In the genomic region with DNA sequence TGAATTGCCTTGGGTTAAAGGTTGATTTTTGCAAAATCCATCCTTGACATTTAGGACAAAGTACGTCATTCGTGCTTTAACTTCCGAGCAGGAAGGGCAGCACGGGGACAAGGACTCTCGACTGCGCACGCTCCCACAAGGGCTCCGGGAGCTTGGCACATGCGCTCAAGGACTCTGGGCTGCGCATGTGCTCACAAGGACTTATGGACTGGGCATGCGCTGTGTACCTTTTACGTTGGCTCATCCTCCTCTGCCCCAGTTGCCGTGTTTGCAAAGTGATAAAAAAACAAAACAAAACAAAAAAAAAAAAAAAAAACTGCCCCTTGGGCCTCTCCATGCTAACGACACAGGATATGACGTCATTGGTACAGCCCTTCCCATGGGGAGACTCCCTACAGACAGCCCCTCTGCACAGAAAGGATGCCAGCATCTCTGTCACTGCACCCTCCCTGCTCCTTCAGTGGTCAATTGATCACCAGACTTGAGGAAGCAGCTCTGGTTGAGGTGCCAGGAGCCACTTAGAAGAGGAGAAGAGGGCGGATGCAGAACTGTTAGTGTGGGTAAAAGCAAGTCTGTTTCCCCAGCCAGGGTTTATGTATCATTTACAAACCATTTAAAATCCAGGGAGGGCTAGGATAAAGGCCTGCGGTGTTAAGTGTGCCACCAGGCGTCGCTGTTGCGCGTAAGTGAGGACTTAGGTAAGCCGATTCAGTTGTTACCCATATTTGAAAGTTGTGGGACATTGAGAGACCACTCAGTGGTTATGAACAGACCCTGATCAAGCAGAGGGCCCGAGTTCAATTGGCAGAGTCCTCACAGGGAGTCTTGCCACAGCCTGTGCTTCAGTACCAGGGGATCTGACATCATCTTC, we compare ENCODE assay signal across 8 mouse cellular contexts.
DNase-seq lines count a peak whose midpoint lies in the region; ATAC-seq and TF ChIP-seq lines count a peak whose summit lies in the region.

No protein-coding gene starts in this region.

- POLR2A ChIA-PET in Patski (lab: Charles Lee), result no interaction called here

- DNase-seq in Patski (ENCODE audit: low read depth, low spot score), result peak; percentile 6
- DNase-seq in c-Kit-positive CD71-positive TER-119-positive erythroid progenitor cells, embryonic 14.5 days (ENCODE audit: low spot score), result peak; percentile 11
- DNase-seq in forebrain, embryonic 14.5 days (ENCODE audit: low spot score), result peak; percentile 86
- DNase-seq in layer of hippocampus, adult 8-10 months (ENCODE audit: low spot score in 2 of 2), result peak; percentile 22 to 70
- peak; percentile 80 for DNase-seq in lung, postnatal 14 days
- peak; percentile 54 for DNase-seq in right cerebral cortex, adult 18-20 months

- H3K4me1 ChIP-seq in forebrain, embryonic 14.5 days (ENCODE audit: control insufficient read depth, insufficient read depth, low read length), result peaks cover 3% of the 10 kb centered on the region; the same call in 1 of the 2 replicates

- H3K36me3 ChIP-seq in forebrain, embryonic 14.5 days (ENCODE audit: control insufficient read depth, insufficient read depth, low read length), result no peaks in the 10 kb centered on the region

- in situ Hi-C loops in Patski (cut with MboI; ENCODE audit: low pct_unique_long_range_greater_than_20kb), result loop anchor here (5.0 to 10.0 kb wide), 3 partner anchors 297 to 1235 kb away; no protein-coding TSS in a partner anchor

- no peak overlapping the region for H3K27ac ChIP-seq in forebrain, embryonic 14.5 days (ENCODE audit: low read depth, low read length)

- H3K9ac ChIP-seq in forebrain, embryonic 14.5 days (ENCODE audit: low read length), result no peak overlapping the region

- H3K4me3 ChIP-seq in forebrain, embryonic 14.5 days (ENCODE audit: low read depth, low read length), result no peak overlapping the region

- no peaks in the 10 kb centered on the region for H3K27me3 ChIP-seq in Patski
- no peaks in the 10 kb centered on the region for H3K27me3 ChIP-seq in forebrain, embryonic 14.5 days (replicated peaks; ENCODE audit: control insufficient read depth, insufficient read depth, low read length)

- H3K9me3 ChIP-seq in forebrain, embryonic 14.5 days (replicated peaks; ENCODE audit: control insufficient read depth, low read length), result no peaks in the 10 kb centered on the region

- peak; percentile 75 for ATAC-seq in Patski
- peak; percentile 81 for ATAC-seq in forebrain, embryonic 14.5 days
- peak; percentile 61 to 66; a peak in 3 of 4 replicates for ATAC-seq in hematopoietic stem cell, adult 5-6 weeks (replicated peaks in 1 of 2; ENCODE audit: insufficient read depth in 1 of 2, low FRiP score in 2 of 2, low TSS enrichment in 1 of 2, low read depth in 1 of 2, poor library complexity in 2 of 2, severe bottlenecking in 2 of 2)
- ATAC-seq in erythroblast, adult 5-6 weeks (replicated peaks; ENCODE audit: low FRiP score, poor library complexity, severe bottlenecking), result no peak

- whole genome bisulfite sequencing in forebrain, embryonic 14.5 days, result 68% methylated on average over 23 of the region's 23 CpGs

- CTCF ChIA-PET in Patski (lab: Charles Lee), result interaction anchor here (0.9 to 2.3 kb wide), 4 partner anchors 10 to 1217 kb away, joined by 3 to 5 read pairs (median 3); no protein-coding TSS in a partner anchor

- H3K4me2 ChIP-seq in forebrain, embryonic 14.5 days (ENCODE audit: low read length), result no peak overlapping the region

- TF ChIP-seq CTCF in Patski (IDR thresholded peaks at IDR 0.05), result peak; percentile 86

Comparison
In these comparisons a context has a peak if more than half of its experiments do, and no peak if none do; other contexts are left out.
1. DNase-seq: peak in every context shown above with its lines; median percentile 86 in forebrain, embryonic 14.5 days; 80 in lung, postnatal 14 days; 54 in right cerebral cortex, adult 18-20 months; 46 in layer of hippocampus, adult 8-10 months; 11 in c-Kit-positive CD71-positive TER-119-positive erythroid progenitor cells, embryonic 14.5 days; 6 in Patski.